Mouse (Mus musculus) left cerebral cortex, adult 2 months (tissue): Measurements from ENCODE around the gene Gm884. TPM values are rescaled to one million over a fixed set of nuclear protein-coding genes. Genes with fewer than 3 reads are reported as not detected.
"Not testable (repeated sequence)": the region's sequence is repeated elsewhere in the genome, so short reads cannot be mapped to it uniquely, and the experiment has no call there.

Source experiments
- DNase-seq, 2 experiments: peaks; one replicate each; pipeline ENCODE4 v3.0.0; 2021 to 2022; ENCODE audit warnings: low spot score in 2 of 2, mixed read lengths in 1 of 2; ENCODE audit errors: extremely low spot score in 1 of 2
- H3K27ac ChIP-seq: fragments of 200-600 bp; 2 replicates; pipeline ENCODE4 v1.8.1; 2022
- H3K4me3 ChIP-seq: fragments of 200-600 bp; 2 replicates; pipeline ENCODE4 v1.8.1; 2022
- CTCF ChIP-seq: fragments of 200-600 bp; IDR thresholded peaks from 2 replicates; pipeline ENCODE4 v1.8.1; 2022; ENCODE audit warnings: antibody characterized with exemption, mild to moderate bottlenecking, moderate library complexity
- intact Hi-C: fragments of 180-260 bp; cut with DNase I; formaldehyde crosslinking; loops from one replicate; pipeline ENCODE4 v1.15.1; 2025
- total RNA-seq, 2 experiments: library from RNA; stranded (reverse); gene quantifications; 2 replicates each; pipeline ENCODE4 v1.2.3; 2021

Gene Gm884
- total RNA-seq, 2 experiments from 2014 or later = 0.05 to 0.07 TPM

GRCm38 (mm10) chr11:103610772-103611171 lies 10.2 kb downstream of the Gm884 start:
- no peak for DNase-seq
- intact Hi-C loops = no loop called here
- Histone ChIP-seq H3K4me3 (no peak overlapping the region), H3K27ac (no peak overlapping the region)
- TF ChIP-seq CTCF = no peak

- intact Hi-C loops = no loop called here
- TF ChIP-seq CTCF = no peak
- DNase-seq = no peak
- no peak overlapping the region for H3K27ac ChIP-seq
- H3K4me3 ChIP-seq = no peak overlapping the region
These were observed 14.3 kb downstream of the Gm884 start for GRCm38 (mm10) chr11:103606611-103607010.

GRCm38 (mm10) chr11:103578339-103578738 lies 42.6 kb downstream of the Gm884 start:
- intact Hi-C loops = no loop called here
- DNase-seq = no peak
- TF ChIP-seq CTCF = no peak
- H3K27ac ChIP-seq = no peak overlapping the region
- no peak overlapping the region for H3K4me3 ChIP-seq

GRCm38 (mm10) chr11:103556021-103556420 lies 64.9 kb downstream of the Gm884 start:
- intact Hi-C loops = loop anchor here (1.0 to 10.0 kb wide), 4 partner anchors 144 to 391 kb away; partner anchors contain the start of gene Plekhm1

GRCm38 (mm10) chr11:103534973-103535372 lies 86.0 kb downstream of the Gm884 start:
- H3K27ac ChIP-seq, DNase-seq, H3K4me3 ChIP-seq, intact Hi-C loops: not testable (repeated sequence)

More at GRCm38 (mm10) chr11:103556021-103556420, 64.9 kb downstream of the Gm884 start:
- no peak for DNase-seq
- peak; percentile 69 for TF ChIP-seq CTCF
- Histone ChIP-seq H3K27ac (no peak overlapping the region), H3K4me3 (no peak overlapping the region)

GRCm38 (mm10) chr11:103512111-103512510 lies 108.8 kb downstream of the Gm884 start:
- TF ChIP-seq CTCF = no peak
- no peak overlapping the region for H3K4me3 ChIP-seq
- DNase-seq = no peak
- H3K27ac ChIP-seq = no peak overlapping the region
- intact Hi-C loops = no loop called here

- intact Hi-C loops = no loop called here
- no peak for TF ChIP-seq CTCF
- DNase-seq = no peak
- no peak within 1 kb of the TSS for H3K27ac ChIP-seq
- no peak within 1 kb of the TSS for H3K4me3 ChIP-seq
These were observed 116.4 kb downstream of the Gm884 start, which contains the start of gene Lrrc37a for GRCm38 (mm10) chr11:103504497-103504896. Gene Lrrc37a (minus strand): TSS chr11:103504597.

Other genes starting within 250 kb of the Gm884 start
- gene Plekhm1, start 208.5 kb downstream of the Gm884 start, total RNA-seq = 10 to 100 TPM; 17.0 to 19.8 TPM
- not detected for gene Lrrc37a, start 116.5 kb downstream of the Gm884 start, total RNA-seq
- not detected for gene Lyzl6, start 17.8 kb upstream of the Gm884 start, total RNA-seq
- 10 to 100 TPM; 92.5 to 92.7 TPM for gene Rprml, start 28.4 kb upstream of the Gm884 start, total RNA-seq
- 10 to 100 TPM; 71.1 to 72.4 TPM for gene Gosr2, start 76.8 kb upstream of the Gm884 start, total RNA-seq
- gene Wnt9b, start 128.7 kb upstream of the Gm884 start, total RNA-seq = under 1 TPM; 0.23 to 0.34 TPM
- 1 to 10 TPM; 1.2 TPM for gene Wnt3, start 153.0 kb upstream of the Gm884 start, total RNA-seq